In the genomic region with DNA sequence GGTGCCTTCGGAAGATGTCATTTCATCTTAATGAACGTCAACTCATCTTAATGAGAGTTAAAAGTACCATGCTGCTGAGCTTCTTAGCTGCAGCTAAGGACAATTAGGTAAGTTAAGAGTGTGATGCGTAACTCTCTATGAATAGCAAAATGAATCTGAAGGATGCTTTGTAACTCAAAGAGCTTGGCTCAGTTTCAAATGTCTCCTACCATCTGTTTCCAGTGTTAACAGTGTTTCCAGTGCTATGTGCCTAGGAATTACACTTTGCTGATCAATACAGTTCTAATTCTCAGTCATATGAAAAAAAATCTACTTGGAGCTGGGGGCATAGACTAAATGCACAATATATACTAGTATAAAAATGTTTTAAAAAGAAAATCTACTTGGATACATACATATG, we compare ENCODE assay signal across 18 mouse cellular contexts. TPM values are rescaled to one million over a fixed set of nuclear protein-coding genes. Genes with fewer than 3 reads are reported as not detected.
"Had no signal": no experiment of that assay in that cellular context is flagged by ENCODE, and none has a peak within 500 bp of the region (broad histone marks: within the 10 kb centered on the region; RNA-seq: fewer than 3 reads in every experiment).

No protein-coding gene starts in this region.

- H3K4me3 ChIP-seq: limb, embryonic 15.5 days; liver, embryonic 13.5 days; lung, embryonic 15.5 days; megakaryocyte, embryonic 14.5 days; midbrain, embryonic 15.5 days; neural tube, embryonic 12.5 days had no signal

- H3K4me2 ChIP-seq: limb, embryonic 15.5 days; liver, embryonic 13.5 days; lung, embryonic 15.5 days; midbrain, embryonic 11.5 days; midbrain, embryonic 15.5 days; neural tube, embryonic 12.5 days had no signal

- H3K9ac ChIP-seq: limb, embryonic 15.5 days; liver, embryonic 13.5 days; liver, postnatal 0 days; lung, embryonic 15.5 days; midbrain, embryonic 15.5 days; neural tube, embryonic 12.5 days had no signal

- DNase-seq: kidney, adult 11 months; kidney, adult 9 months; kidney, postnatal 36 days; liver, embryonic 13.5 days; liver, postnatal 0 days; lung, postnatal 14 days; retina, postnatal 1 day; right cerebral cortex, postnatal 25 days; thymus, postnatal 4 days had no signal

- H3K4me1 ChIP-seq: limb, embryonic 15.5 days; liver, embryonic 13.5 days; lung, embryonic 15.5 days; megakaryocyte, embryonic 14.5 days; midbrain, embryonic 15.5 days; neural tube, embryonic 12.5 days had no signal

- H3K27me3 ChIP-seq: limb, embryonic 15.5 days; liver, embryonic 13.5 days; lung, embryonic 15.5 days; midbrain, embryonic 15.5 days; neural tube, embryonic 12.5 days had no signal

- H3K36me3 ChIP-seq: limb, embryonic 15.5 days; liver, embryonic 13.5 days; lung, embryonic 15.5 days; midbrain, embryonic 15.5 days; neural tube, embryonic 12.5 days had no signal

- ATAC-seq: liver, postnatal 0 days; midbrain, embryonic 15.5 days had no signal

- H3K27ac ChIP-seq: kidney, postnatal 0 days; limb, embryonic 15.5 days; liver, embryonic 13.5 days; lung, embryonic 15.5 days; macrophage; midbrain, embryonic 15.5 days; neural tube, embryonic 12.5 days had no signal

- H3K9me3 ChIP-seq: limb, embryonic 15.5 days; liver, embryonic 13.5 days; lung, embryonic 15.5 days; midbrain, embryonic 15.5 days; neural tube, embryonic 12.5 days had no signal

RNA-seq across cellular contexts. Expression of a gene that starts 56.4 kb away (rescaled TPM):
- total RNA-seq: neutrophil, adult 5-6 weeks had no signal
